Mouse (Mus musculus) hindbrain, embryonic 16.5 days (tissue): Measurements from ENCODE around the gene Txn1. TPM values are rescaled to one million over a fixed set of nuclear protein-coding genes. Genes with fewer than 3 reads are reported as not detected.

Source experiments
- ATAC-seq: fragments of 200-750 bp; cut with Nextera tagmentation; 2 replicates; pipeline ENCODE4 v1.8.0; 2017; ENCODE audit warnings: moderate TSS enrichment, moderate library complexity
- H3K27ac ChIP-seq: fragments of 300-500 bp; sonication (generic); 2 replicates; pipeline ENCODE4 v1.5.1; 2014; ENCODE audit warnings: low read depth, mild to moderate bottlenecking, control low read depth, low read length, moderate library complexity
- H3K27me3 ChIP-seq: fragments of 300-500 bp; sonication (generic); replicated peaks from 2 replicates; pipeline ENCODE4 v1.6.1; 2014; ENCODE audit warnings: low read length; ENCODE audit not compliant: control insufficient read depth, insufficient read depth
- H3K36me3 ChIP-seq: fragments of 300-500 bp; sonication (generic); 2 replicates; pipeline ENCODE4 v1.6.1; 2014; ENCODE audit warnings: mild to moderate bottlenecking, low read length, moderate library complexity, mixed read lengths; ENCODE audit not compliant: control insufficient read depth, insufficient read depth
- H3K4me1 ChIP-seq: fragments of 300-500 bp; sonication (generic); 2 replicates; pipeline ENCODE4 v1.6.1; 2014; ENCODE audit warnings: low read depth, low read length; ENCODE audit not compliant: control insufficient read depth, insufficient read depth
- H3K4me2 ChIP-seq: fragments of 300-500 bp; sonication (generic); 2 replicates; pipeline ENCODE4 v1.6.1; 2014; ENCODE audit warnings: mild to moderate bottlenecking, low read length, control low read depth, moderate library complexity
- H3K4me3 ChIP-seq: fragments of 300-500 bp; sonication (generic); 2 replicates; pipeline ENCODE4 v1.5.1; 2014; ENCODE audit warnings: mild to moderate bottlenecking, low read length, control low read depth, moderate library complexity
- H3K9ac ChIP-seq: fragments of 300-500 bp; sonication (generic); 2 replicates; pipeline ENCODE4 v1.6.1; 2014; ENCODE audit warnings: low read depth, mild to moderate bottlenecking, control low read depth, low read length, moderate library complexity
- H3K9me3 ChIP-seq: fragments of 300-500 bp; sonication (generic); 2 replicates; pipeline ENCODE4 v1.6.1; 2014; ENCODE audit warnings: mild to moderate bottlenecking, low read length, moderate library complexity; ENCODE audit not compliant: control insufficient read depth
- WGBS: fragments of 180-500 bp; shearing (Covaris S2); extraction: QIAGEN DNeasy Blood & Tissue Kit; methylation state at CpG from one replicate; pipeline ENCODE4 v1.1.7; 2014; 5-methylcytosine and 5-hydroxymethylcytosine counted together
- polyA plus RNA-seq: library from polyadenylated mRNA; unstranded; fragments of >200 nt; fragmentation: Nextera tagmentation; extraction: Ambion mirVana; gene quantifications from 2 replicates; pipeline ENCODE4 v1.2.1, GENCODE M21; 2015

The Txn1 gene
- 283 and 334 TPM in 2 replicates for polyA plus RNA-seq

DNA sequence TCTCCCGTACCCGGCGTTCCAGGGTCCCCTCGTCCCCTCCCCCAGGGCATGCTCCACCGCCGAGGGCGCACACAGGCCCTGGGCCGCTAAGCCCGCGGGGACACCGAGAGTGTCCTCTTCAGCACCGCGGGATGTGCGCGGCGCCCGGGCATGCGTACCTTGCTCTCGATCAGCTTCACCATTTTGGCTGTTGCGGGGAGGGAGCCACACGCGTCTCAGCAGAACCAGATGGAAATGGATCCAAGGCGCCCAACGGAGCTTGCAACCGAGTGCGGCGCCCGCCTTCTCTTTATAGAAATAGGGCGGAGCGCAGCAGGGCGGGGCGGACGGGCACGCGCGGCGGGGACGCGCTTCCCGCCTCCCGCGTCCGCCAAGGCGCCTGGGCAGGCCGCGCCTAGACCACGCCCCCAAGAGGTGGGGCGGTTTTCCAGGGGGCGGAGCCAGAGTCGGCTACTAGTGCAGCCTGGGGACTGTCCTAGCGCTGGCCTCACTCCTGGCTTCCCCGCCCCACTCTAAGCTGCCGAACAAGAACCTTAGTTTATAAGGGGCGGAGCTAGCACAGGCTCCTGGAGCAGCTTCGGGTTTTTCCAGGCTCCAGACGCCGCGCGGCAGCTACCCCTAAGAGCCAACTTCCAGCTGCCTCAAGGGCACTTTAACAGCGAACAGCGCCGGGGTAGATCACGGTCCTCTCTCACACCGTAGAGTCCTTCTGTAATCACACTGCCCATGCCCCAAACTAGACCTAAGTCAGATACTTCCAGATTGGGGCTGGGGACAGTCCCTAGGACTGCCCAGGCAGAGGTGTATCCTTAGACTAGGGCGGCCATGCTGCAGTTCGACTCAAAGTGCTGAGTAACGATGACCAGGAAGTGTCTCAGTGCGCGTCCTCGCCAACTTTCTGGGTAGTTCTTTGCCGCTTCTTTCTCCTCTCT, at the start of gene Txn1:
Gene Txn1 (minus strand): TSS at position 383 of the 932 bp plus-strand sequence.
- Histone ChIP-seq H3K4me2 (peak within 1 kb of the TSS; percentile 93), H3K9ac (peak within 1 kb of the TSS; percentile 88), H3K4me1 (peaks cover 26% of the 10 kb centered on the region), H3K27ac (peak within 1 kb of the TSS; percentile 93), H3K36me3 (peaks cover 5% of the 10 kb centered on the region), H3K27me3 (no peaks in the 10 kb centered on the region), H3K4me3 (peak within 1 kb of the TSS; percentile 80), H3K9me3 (no peaks in the 10 kb centered on the region)
- ATAC-seq = peak; percentile 97
- under 1% methylated on average over 65 of the region's 71 CpGs for WGBS

DNA sequence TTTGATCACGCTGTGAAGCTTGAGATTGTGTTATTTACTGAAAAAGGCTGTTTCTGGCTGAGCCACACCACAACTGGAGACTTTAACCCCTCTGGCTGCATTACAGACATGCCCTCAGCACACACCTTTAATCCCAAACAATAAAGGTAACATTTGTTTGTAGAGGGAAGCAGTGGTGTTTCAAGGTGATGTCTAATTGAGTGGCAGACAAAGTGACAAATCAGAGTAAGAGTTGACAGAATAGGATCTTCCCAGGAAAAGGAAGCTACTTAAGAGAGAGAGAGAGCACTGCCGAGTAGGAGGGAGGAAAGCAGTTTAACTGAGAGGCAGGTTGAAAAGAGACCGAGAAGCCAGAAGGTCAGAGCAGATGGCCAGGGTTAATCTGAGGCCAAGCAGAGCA, 47.3 kb upstream of the Txn1 start:
- 70% methylated on average over 3 of the region's 3 CpGs for WGBS

GRCm38 (mm10) chr4:57991425-57991824, 35.2 kb upstream of the Txn1 start:
- Histone ChIP-seq H3K27ac (no peak overlapping the region), H3K9me3 (no peaks in the 10 kb centered on the region), H3K4me2 (no peak overlapping the region), H3K4me1 (no peaks in the 10 kb centered on the region), H3K36me3 (no peaks in the 10 kb centered on the region), H3K4me3 (no peak overlapping the region), H3K27me3 (no peaks in the 10 kb centered on the region), H3K9ac (no peak overlapping the region)
- WGBS = 96% methylated on average over 1 of the region's 1 CpGs
- ATAC-seq = no peak

More for the DNA sequence above, 47.3 kb upstream of the Txn1 start:
- Histone ChIP-seq H3K27ac (no peak overlapping the region), H3K9me3 (no peaks in the 10 kb centered on the region), H3K9ac (no peak overlapping the region), H3K36me3 (no peaks in the 10 kb centered on the region), H3K4me2 (no peak overlapping the region), H3K4me1 (no peaks in the 10 kb centered on the region), H3K4me3 (no peak overlapping the region), H3K27me3 (no peaks in the 10 kb centered on the region)
- ATAC-seq = no peak

GRCm38 (mm10) chr4:57974400-57975117, 18.3 kb upstream of the Txn1 start:
- H3K4me2 ChIP-seq = no peak overlapping the region
- H3K27ac ChIP-seq = no peak overlapping the region
- no peaks in the 10 kb centered on the region for H3K36me3 ChIP-seq
- WGBS = 87% methylated on average over 6 of the region's 6 CpGs
- no peak for ATAC-seq
- H3K4me1 ChIP-seq = no peaks in the 10 kb centered on the region
- H3K9me3 ChIP-seq = no peaks in the 10 kb centered on the region
- H3K9ac ChIP-seq = no peak overlapping the region
- H3K27me3 ChIP-seq = no peaks in the 10 kb centered on the region
- no peak overlapping the region for H3K4me3 ChIP-seq

GRCm38 (mm10) chr4:57973592-57974268, 17.5 kb upstream of the Txn1 start:
- WGBS = 85% methylated on average over 6 of the region's 6 CpGs

DNA sequence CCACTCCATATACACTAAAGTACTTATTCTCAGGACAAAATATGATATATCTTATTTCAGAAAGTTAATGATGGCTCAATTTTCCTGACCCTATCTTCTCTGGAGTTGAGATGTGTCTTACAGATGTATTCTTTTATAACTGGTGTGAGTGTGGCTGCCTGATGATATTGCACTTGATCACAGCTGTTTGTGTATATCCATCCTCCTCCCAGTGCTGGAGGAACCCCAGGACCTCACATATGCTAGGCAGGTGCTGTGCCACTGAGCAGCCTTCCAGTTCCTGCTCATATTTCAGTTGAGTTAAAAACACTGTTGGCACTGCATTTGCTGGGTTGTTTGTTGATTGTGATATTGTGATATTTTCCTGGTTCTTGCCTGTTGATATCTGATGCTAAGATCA, 14.1 kb upstream of the Txn1 start:
- Histone ChIP-seq H3K4me1 (no peaks in the 10 kb centered on the region), H3K9ac (no peak overlapping the region), H3K4me2 (no peak overlapping the region), H3K27me3 (no peaks in the 10 kb centered on the region), H3K36me3 (no peaks in the 10 kb centered on the region), H3K27ac (no peak overlapping the region), H3K4me3 (no peak overlapping the region), H3K9me3 (no peaks in the 10 kb centered on the region)
- ATAC-seq = no peak

More at GRCm38 (mm10) chr4:57973592-57974268, 17.5 kb upstream of the Txn1 start:
- Histone ChIP-seq H3K4me3 (no peak overlapping the region), H3K9me3 (no peaks in the 10 kb centered on the region), H3K27ac (no peak overlapping the region), H3K4me1 (no peaks in the 10 kb centered on the region), H3K27me3 (no peaks in the 10 kb centered on the region), H3K4me2 (no peak overlapping the region), H3K36me3 (no peaks in the 10 kb centered on the region), H3K9ac (no peak overlapping the region)
- ATAC-seq = no peak

- Histone ChIP-seq H3K4me3 (no peak overlapping the region), H3K27me3 (no peaks in the 10 kb centered on the region), H3K9ac (no peak overlapping the region), H3K36me3 (no peaks in the 10 kb centered on the region), H3K9me3 (no peaks in the 10 kb centered on the region), H3K4me1 (no peaks in the 10 kb centered on the region), H3K4me2 (no peak overlapping the region), H3K27ac (no peak overlapping the region)
- no peak for ATAC-seq
- WGBS = 77% methylated on average over 3 of the region's 3 CpGs
These were observed 11.0 kb upstream of the Txn1 start for GRCm38 (mm10) chr4:57967195-57967594.

DNA sequence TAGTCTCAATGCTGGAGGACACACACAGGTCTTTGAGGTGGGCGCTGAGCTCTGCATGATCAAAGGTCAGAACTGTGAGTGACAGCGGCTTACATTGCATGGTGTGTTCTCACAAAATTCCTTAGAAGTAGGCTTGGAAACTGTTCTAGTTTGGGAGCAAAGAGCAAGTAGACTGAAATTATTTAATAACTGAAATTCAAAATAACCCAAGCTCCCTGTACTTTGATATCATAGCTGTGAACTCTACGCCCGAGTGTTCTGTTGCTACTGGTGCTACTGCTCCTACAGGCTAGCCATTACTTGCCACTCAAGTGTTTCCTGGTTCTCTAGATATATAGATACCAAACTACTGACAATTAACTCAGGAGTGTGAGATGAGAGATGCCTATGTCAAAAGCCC, 9.3 kb upstream of the Txn1 start:
- H3K4me3 ChIP-seq = no peak overlapping the region
- H3K36me3 ChIP-seq = no peaks in the 10 kb centered on the region
- no peaks in the 10 kb centered on the region for H3K27me3 ChIP-seq
- no peak overlapping the region for H3K4me2 ChIP-seq
- WGBS = 94% methylated on average over 4 of the region's 4 CpGs
- H3K27ac ChIP-seq = no peak overlapping the region
- no peaks in the 10 kb centered on the region for H3K4me1 ChIP-seq
- no peak overlapping the region for H3K9ac ChIP-seq
- no peaks in the 10 kb centered on the region for H3K9me3 ChIP-seq
- ATAC-seq = no peak

DNA sequence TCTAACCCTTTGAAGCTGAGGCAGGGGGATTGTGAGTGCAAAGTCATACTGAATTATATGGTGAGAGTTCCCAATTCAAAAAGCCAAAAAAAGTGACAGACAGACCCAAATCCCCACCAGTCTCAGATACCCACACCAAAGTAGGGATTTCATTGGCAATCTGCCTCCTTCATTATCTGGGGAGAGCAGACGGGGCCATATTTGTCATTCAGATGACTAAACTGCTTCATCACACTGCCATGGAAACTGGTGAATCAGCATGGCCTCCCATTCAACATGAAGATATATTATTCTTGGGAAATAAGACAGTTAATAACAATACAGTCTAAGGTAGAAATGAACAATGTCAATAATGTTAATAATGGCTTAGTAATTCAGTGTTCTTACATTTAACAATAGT, 7.9 kb upstream of the Txn1 start:
- no peaks in the 10 kb centered on the region for H3K4me1 ChIP-seq
- H3K4me2 ChIP-seq = no peak overlapping the region
- H3K9me3 ChIP-seq = no peaks in the 10 kb centered on the region
- no peak for ATAC-seq
- no peaks in the 10 kb centered on the region for H3K27me3 ChIP-seq
- no peaks in the 10 kb centered on the region for H3K36me3 ChIP-seq
- no peak overlapping the region for H3K4me3 ChIP-seq
- H3K27ac ChIP-seq = no peak overlapping the region
- no peak overlapping the region for H3K9ac ChIP-seq
- 11% methylated on average over 1 of the region's 1 CpGs for WGBS
